Mouse (Mus musculus): Measurements from ENCODE around the gene 1110002E22Rik.

1110002E22Rik gene

GRCm38 (mm10) chr3:138063731-138064329, 1.0 kb upstream of the 1110002E22Rik start:
- DNase-seq (ENCODE audit: low read depth) = no peak

GRCm38 (mm10) chr3:138065930-138066329, 1.1 kb downstream of the 1110002E22Rik start:
- no peak for DNase-seq (ENCODE audit: low read depth)

GRCm38 (mm10) chr3:138066348-138066856, 1.6 kb downstream of the 1110002E22Rik start:
- no peak for DNase-seq (ENCODE audit: low read depth)

GRCm38 (mm10) chr3:138067288-138067687, 2.4 kb downstream of the 1110002E22Rik start, which contains the start of gene Gm5105:
TSS of gene Gm5105 (minus strand) at chr3:138067388.
- DNase-seq (ENCODE audit: low read depth) = no peak

- DNase-seq (ENCODE audit: low read depth) = no peak
Observed at GRCm38 (mm10) chr3:138068103-138068502, 3.3 kb downstream of the 1110002E22Rik start.

- DNase-seq (ENCODE audit: low read depth) = no peak
Observed at GRCm38 (mm10) chr3:138069756-138070511, 5.1 kb downstream of the 1110002E22Rik start.

- no peak for DNase-seq (ENCODE audit: low read depth)
Observed at GRCm38 (mm10) chr3:138071004-138071403, 6.2 kb downstream of the 1110002E22Rik start.

GRCm38 (mm10) chr3:138071476-138072073, 6.7 kb downstream of the 1110002E22Rik start:
- DNase-seq (ENCODE audit: low read depth) = no peak

- no peak for DNase-seq (ENCODE audit: low read depth)
Observed at GRCm38 (mm10) chr3:138074214-138074613, 9.4 kb downstream of the 1110002E22Rik start.

GRCm38 (mm10) chr3:138075209-138075608, 10.4 kb downstream of the 1110002E22Rik start:
- no peak for DNase-seq (ENCODE audit: low read depth)

GRCm38 (mm10) chr3:138077476-138078340, 12.9 kb downstream of the 1110002E22Rik start:
- DNase-seq (ENCODE audit: low read depth) = no peak

- DNase-seq (ENCODE audit: low read depth) = no peak
Observed at GRCm38 (mm10) chr3:138078701-138079100, 13.8 kb downstream of the 1110002E22Rik start.

GRCm38 (mm10) chr3:138083073-138083637, 18.3 kb downstream of the 1110002E22Rik start:
- no peak for DNase-seq (ENCODE audit: low read depth)

GRCm38 (mm10) chr3:138083896-138084295, 19.0 kb downstream of the 1110002E22Rik start:
- DNase-seq (ENCODE audit: low read depth) = no peak

GRCm38 (mm10) chr3:138095301-138095700, 30.4 kb downstream of the 1110002E22Rik start:
- DNase-seq (ENCODE audit: low read depth) = no peak

- no peak for DNase-seq (ENCODE audit: low read depth)
Observed at GRCm38 (mm10) chr3:138095718-138096117, 30.9 kb downstream of the 1110002E22Rik start.

- no peak for DNase-seq (ENCODE audit: low read depth)
Observed at GRCm38 (mm10) chr3:138096263-138097028, 31.6 kb downstream of the 1110002E22Rik start.

GRCm38 (mm10) chr3:138097718-138098117, 32.9 kb downstream of the 1110002E22Rik start:
- no peak for DNase-seq (ENCODE audit: low read depth)

GRCm38 (mm10) chr3:138101936-138102335, 37.1 kb downstream of the 1110002E22Rik start:
- no peak for DNase-seq (ENCODE audit: low read depth)

GRCm38 (mm10) chr3:138103690-138104089, 38.8 kb downstream of the 1110002E22Rik start:
- DNase-seq (ENCODE audit: low read depth) = no peak

GRCm38 (mm10) chr3:138105056-138105455, 40.2 kb downstream of the 1110002E22Rik start:
- DNase-seq (ENCODE audit: low read depth) = no peak
